Comparison of ENCODE assay signal across 8 mouse cellular contexts in genomic region chr7:25754439-25754737, GRCm38 (mm10). TPM values are rescaled to one million over a fixed set of nuclear protein-coding genes. Genes with fewer than 3 reads are reported as not detected.
DNase-seq lines count a peak whose midpoint lies in the region; ATAC-seq and TF ChIP-seq lines count a peak whose summit lies in the region.

No protein-coding gene starts in this region.

- H3K36me3 ChIP-seq in heart, embryonic 10.5 days = peaks cover 40% of the 10 kb centered on the region
- H3K36me3 ChIP-seq in C2C12 (ENCODE audit: control insufficient read depth, insufficient read depth) = peaks cover 53% of the 10 kb centered on the region
- peaks cover 9% of the 10 kb centered on the region; the same call in 1 of the 2 replicates for H3K36me3 ChIP-seq in forebrain, embryonic 11.5 days (ENCODE audit: control insufficient read depth, insufficient read depth, low read length)
- H3K36me3 ChIP-seq in liver, embryonic 13.5 days = peaks cover 33% of the 10 kb centered on the region

- H3K27me3 ChIP-seq in heart, embryonic 10.5 days (ENCODE audit: insufficient read depth, poor library complexity, severe bottlenecking) = no peaks in the 10 kb centered on the region
- no peaks in the 10 kb centered on the region for H3K27me3 ChIP-seq in C2C12 (ENCODE audit: control insufficient read depth, insufficient read depth, insufficient read length)
- no peaks in the 10 kb centered on the region for H3K27me3 ChIP-seq in forebrain, embryonic 11.5 days (ENCODE audit: control insufficient read depth, insufficient read depth, low read length)
- H3K27me3 ChIP-seq in liver, embryonic 13.5 days = no peaks in the 10 kb centered on the region

- TF ChIP-seq CTCF in C2C12 (IDR thresholded peaks at IDR 0.05; ENCODE audit: control insufficient read depth, insufficient read depth, insufficient read length) = peak; percentile 14

- H3K9ac ChIP-seq in forebrain, embryonic 11.5 days (ENCODE audit: low read length) = peak overlapping the region; percentile 99
- H3K9ac ChIP-seq in liver, embryonic 13.5 days = peak overlapping the region; percentile 99

- H3ac ChIP-seq in C2C12 (ENCODE audit: control insufficient read depth, insufficient read length, low read depth) = peak overlapping the region; percentile 91

- H3K9me3 ChIP-seq in heart, embryonic 10.5 days = no peaks in the 10 kb centered on the region
- no peaks in the 10 kb centered on the region for H3K9me3 ChIP-seq in forebrain, embryonic 11.5 days (ENCODE audit: control insufficient read depth, low read length)
- no peaks in the 10 kb centered on the region for H3K9me3 ChIP-seq in liver, embryonic 13.5 days (replicated peaks)

- H3K79me2 ChIP-seq in C2C12 (ENCODE audit: control insufficient read depth, insufficient read depth) = peaks cover 49% of the 10 kb centered on the region

- H3K4me3 ChIP-seq in heart, embryonic 10.5 days = peak overlapping the region; percentile 98
- H3K4me3 ChIP-seq in C2C12 (ENCODE audit: insufficient read depth, poor library complexity, severe bottlenecking) = peak overlapping the region; percentile 83
- H3K4me3 ChIP-seq in forebrain, embryonic 11.5 days (ENCODE audit: low read depth, low read length) = peak overlapping the region; percentile 98
- H3K4me3 ChIP-seq in liver, embryonic 13.5 days (replicated peaks) = peak overlapping the region; percentile 97

- ATAC-seq in forebrain, embryonic 11.5 days (replicated peaks; ENCODE audit: low FRiP score) = no peak
- ATAC-seq in liver, embryonic 13.5 days (ENCODE audit: low read depth) = no peak

- H3K4me2 ChIP-seq in forebrain, embryonic 11.5 days (ENCODE audit: low read depth, low read length, severe bottlenecking) = peak overlapping the region; percentile 63
- peak overlapping the region; percentile 92 for H3K4me2 ChIP-seq in liver, embryonic 13.5 days

- H3K79me3 ChIP-seq in C2C12 (ENCODE audit: low read depth) = peaks cover 40% of the 10 kb centered on the region

- H3K4me1 ChIP-seq in heart, embryonic 10.5 days = peaks cover 20% of the 10 kb centered on the region
- peaks cover 7% of the 10 kb centered on the region for H3K4me1 ChIP-seq in forebrain, embryonic 11.5 days (replicated peaks; ENCODE audit: control insufficient read depth, insufficient read depth, low read length)
- H3K4me1 ChIP-seq in liver, embryonic 13.5 days (replicated peaks) = peaks cover 43% of the 10 kb centered on the region

- whole genome bisulfite sequencing in heart, embryonic 10.5 days = under 1% methylated on average over 30 of the region's 30 CpGs
- WGBS in forebrain, embryonic 11.5 days = under 1% methylated on average over 24 of the region's 30 CpGs
- under 1% methylated on average over 30 of the region's 30 CpGs for WGBS in liver, embryonic 13.5 days (ENCODE audit: insufficient replicate concordance)

- peak overlapping the region; percentile 100 for H3K27ac ChIP-seq in heart, embryonic 10.5 days
- peak overlapping the region; percentile 97 for H3K27ac ChIP-seq in forebrain, embryonic 11.5 days (ENCODE audit: low read depth, low read length)
- peak overlapping the region; percentile 96 for H3K27ac ChIP-seq in liver, embryonic 13.5 days

- intact Hi-C loops in heart, postnatal 25 days (cut with DNase I) = loop anchor here (5.0 kb wide), 1 partner anchor 72 kb away; the partner anchor contains the start of gene B9d2

- DNase-seq in heart, embryonic 10.5 days (ENCODE audit: low spot score) = no peak
- DNase-seq in heart, postnatal 25 days (ENCODE audit: low spot score) = no peak
- no peak for DNase-seq in forebrain, embryonic 11.5 days (ENCODE audit: low spot score)
- no peak for DNase-seq in liver, embryonic 13.5 days
- DNase-seq in right cerebral cortex, postnatal 36 days (ENCODE audit: low spot score in 2 of 2) = no peak
- no peak for DNase-seq in left cerebral cortex, adult 11 months (ENCODE audit: low spot score)
- no peak for DNase-seq in layer of hippocampus, adult 9-10 months (ENCODE audit: low spot score)

TF ChIP-seq in C2C12, 6 proteins besides CTCF, POLR2A, EP300 and RAD21:
- no peak for TF ChIP-seq CEBPB (IDR thresholded peaks at IDR 0.05; ENCODE audit: low read depth)
- no peak for TF ChIP-seq MAX (IDR thresholded peaks at IDR 0.05)
- no peak for TF ChIP-seq FOSL1 (IDR thresholded peaks at IDR 0.05; ENCODE audit: insufficient read depth, low read length, poor library complexity, severe bottlenecking)
- TF ChIP-seq USF1 (IDR thresholded peaks at IDR 0.05; ENCODE audit: low read depth) = no peak
- TF ChIP-seq MYOD1 (IDR thresholded peaks at IDR 0.05; ENCODE audit: control insufficient read depth, insufficient read length, low read depth) = no peak
- no peak for TF ChIP-seq MYOG (IDR thresholded peaks at IDR 0.05; ENCODE audit: control insufficient read depth, extremely low read depth, insufficient read length)

RNA-seq across cellular contexts. Expression of gene Hnrnpul1, which starts 0.2 kb away (rescaled TPM):
- 45.3 and 54.6 TPM in 2 replicates for polyA plus RNA-seq in heart, embryonic 10.5 days (2016; fragmentation: Nextera tagmentation; extraction: Ambion mirVana)
- total RNA-seq in heart, postnatal 25 days (2021) = 10 to 100 TPM; 77.8 TPM
- 84.0 TPM for polyA plus RNA-seq in C2C12 (2012; fragmentation: generic; extraction: Trizol)
- 83.8 and 87.5 TPM in 2 replicates for polyA plus RNA-seq in forebrain, embryonic 11.5 days (2014; fragmentation: Nextera tagmentation; extraction: Ambion mirVana)
- polyA plus RNA-seq in liver, embryonic 13.5 days (2015; fragmentation: Nextera tagmentation; extraction: Ambion mirVana) = 31.4 and 36.3 TPM in 2 replicates

RNA-seq across cellular contexts. Expression of gene Axl, which starts 34.1 kb away (rescaled TPM):
- 53.3 and 54.3 TPM in 2 replicates for polyA plus RNA-seq in heart, embryonic 10.5 days (2016; fragmentation: Nextera tagmentation; extraction: Ambion mirVana)
- 10 to 100 TPM; 78.6 to 99.4 TPM for total RNA-seq in heart, postnatal 25 days (2021)
- 270 TPM for polyA plus RNA-seq in C2C12 (2012; fragmentation: generic; extraction: Trizol)
- polyA plus RNA-seq in forebrain, embryonic 11.5 days (2014; fragmentation: Nextera tagmentation; extraction: Ambion mirVana) = 36.2 and 37.2 TPM in 2 replicates
- 13.3 and 14.5 TPM in 2 replicates for polyA plus RNA-seq in liver, embryonic 13.5 days (2015; fragmentation: Nextera tagmentation; extraction: Ambion mirVana)

RNA-seq across cellular contexts. Expression of gene Ccdc97, which starts 35.5 kb away (rescaled TPM):
- 30.1 and 30.2 TPM in 2 replicates for polyA plus RNA-seq in heart, embryonic 10.5 days (2016; fragmentation: Nextera tagmentation; extraction: Ambion mirVana)
- total RNA-seq in heart, postnatal 25 days (2021) = 10 to 100 TPM; 50.3 to 52.7 TPM
- polyA plus RNA-seq in C2C12 (2012; fragmentation: generic; extraction: Trizol) = 33.2 TPM
- polyA plus RNA-seq in forebrain, embryonic 11.5 days (2014; fragmentation: Nextera tagmentation; extraction: Ambion mirVana) = 37.8 and 41.2 TPM in 2 replicates
- polyA plus RNA-seq in liver, embryonic 13.5 days (2015; fragmentation: Nextera tagmentation; extraction: Ambion mirVana) = 8.8 and 10.7 TPM in 2 replicates
